Mouse (Mus musculus): Measurements from ENCODE around the gene Gm20696.

- TF ChIP-seq CTCF (IDR thresholded peaks at IDR 0.05; ENCODE audit: borderline replicate concordance, insufficient read depth, low read depth, low read length) (no peak), POLR2A (IDR thresholded peaks at IDR 0.05; ENCODE audit: borderline replicate concordance, insufficient read depth, low read length) (no peak)
Observed at GRCm38 (mm10) chr6:99538194-99538941, 128.2 kb downstream of the Gm20696 start.

Measured in cerebellum, adult 2 months (tissue).